Mouse (Mus musculus): ENCODE data around the gene Htr3b.
"Not testable (repeated sequence)": the region's sequence is repeated elsewhere in the genome, so short reads cannot be mapped to it uniquely, and the experiment has no call there.

The Htr3b gene

DNA sequence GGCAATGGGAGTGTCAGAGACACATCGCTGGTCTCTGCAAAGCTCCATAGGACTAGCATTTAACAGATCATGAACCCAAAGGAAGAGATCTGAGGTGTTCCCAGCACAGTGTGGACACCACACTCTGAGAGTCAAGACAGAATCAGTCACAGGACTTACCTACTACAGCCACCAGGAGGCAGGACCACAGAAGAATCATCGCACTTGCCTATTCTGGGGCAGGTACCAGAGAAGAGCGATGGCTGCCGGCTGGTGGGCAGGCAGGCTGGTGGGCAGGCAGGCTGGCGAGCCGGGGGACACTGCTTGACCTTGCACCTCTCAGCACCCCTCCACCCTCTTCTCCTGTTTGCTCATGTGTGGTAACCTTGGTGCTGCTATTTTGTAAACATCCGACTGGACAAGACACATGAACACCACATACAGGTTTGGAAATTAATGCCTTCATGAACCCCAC is at the start of gene Htr3b:
Htr3b (minus strand) TSS at position 404 of the 454 bp plus-strand sequence.
- no peak for DNase-seq (ENCODE audit: low spot score in 2 of 2)

- DNase-seq (ENCODE audit: low spot score in 2 of 2) = no peak
Measured at GRCm38 (mm10) chr9:48999256-48999655, 34.5 kb upstream of the Htr3b start.

DNA sequence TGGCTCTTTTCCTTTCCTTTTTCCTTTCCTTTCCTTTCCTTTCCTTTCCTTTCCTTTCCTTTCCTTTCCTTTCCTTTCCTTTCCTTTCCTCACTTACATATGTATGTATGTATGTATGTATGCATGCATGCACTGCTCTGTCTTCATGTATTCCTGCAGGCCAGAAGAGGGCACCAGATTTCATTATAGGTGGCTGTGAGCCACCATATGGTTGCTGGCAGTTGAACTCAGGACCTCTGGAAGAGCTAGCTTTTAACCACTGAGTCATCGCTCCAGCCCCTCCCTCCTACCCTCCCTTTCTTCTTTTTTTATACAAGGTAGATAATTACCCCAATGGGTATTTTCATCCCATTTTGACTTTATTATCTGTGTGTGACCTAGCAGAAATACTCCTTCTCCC is 30.9 kb upstream of the Htr3b start:
- DNase-seq (ENCODE audit: low spot score in 2 of 2) = no peak

DNA sequence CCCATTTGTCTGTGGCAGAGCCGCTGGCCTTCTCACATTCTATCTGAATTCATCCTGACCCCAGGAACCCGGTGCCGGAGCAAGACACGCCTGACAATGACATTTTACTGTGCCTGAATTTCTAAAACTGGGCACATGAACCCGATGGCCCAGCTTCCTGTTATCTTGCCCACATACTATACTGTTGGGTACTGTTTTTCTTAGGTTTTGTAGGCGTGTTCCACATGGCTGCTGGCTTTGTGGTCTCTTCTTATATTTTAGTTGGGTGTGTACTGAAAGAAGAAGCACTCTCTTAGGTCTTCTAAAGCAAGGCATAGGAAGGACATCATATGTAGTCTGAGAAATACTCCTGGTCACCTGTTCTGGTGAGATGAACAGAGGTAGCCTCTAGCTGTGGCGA is 30.0 kb upstream of the Htr3b start:
- no peak for DNase-seq (ENCODE audit: low spot score in 2 of 2)

- no peak for DNase-seq (ENCODE audit: low spot score in 2 of 2)
Measured at GRCm38 (mm10) chr9:48991671-48992070, 26.9 kb upstream of the Htr3b start.

DNA sequence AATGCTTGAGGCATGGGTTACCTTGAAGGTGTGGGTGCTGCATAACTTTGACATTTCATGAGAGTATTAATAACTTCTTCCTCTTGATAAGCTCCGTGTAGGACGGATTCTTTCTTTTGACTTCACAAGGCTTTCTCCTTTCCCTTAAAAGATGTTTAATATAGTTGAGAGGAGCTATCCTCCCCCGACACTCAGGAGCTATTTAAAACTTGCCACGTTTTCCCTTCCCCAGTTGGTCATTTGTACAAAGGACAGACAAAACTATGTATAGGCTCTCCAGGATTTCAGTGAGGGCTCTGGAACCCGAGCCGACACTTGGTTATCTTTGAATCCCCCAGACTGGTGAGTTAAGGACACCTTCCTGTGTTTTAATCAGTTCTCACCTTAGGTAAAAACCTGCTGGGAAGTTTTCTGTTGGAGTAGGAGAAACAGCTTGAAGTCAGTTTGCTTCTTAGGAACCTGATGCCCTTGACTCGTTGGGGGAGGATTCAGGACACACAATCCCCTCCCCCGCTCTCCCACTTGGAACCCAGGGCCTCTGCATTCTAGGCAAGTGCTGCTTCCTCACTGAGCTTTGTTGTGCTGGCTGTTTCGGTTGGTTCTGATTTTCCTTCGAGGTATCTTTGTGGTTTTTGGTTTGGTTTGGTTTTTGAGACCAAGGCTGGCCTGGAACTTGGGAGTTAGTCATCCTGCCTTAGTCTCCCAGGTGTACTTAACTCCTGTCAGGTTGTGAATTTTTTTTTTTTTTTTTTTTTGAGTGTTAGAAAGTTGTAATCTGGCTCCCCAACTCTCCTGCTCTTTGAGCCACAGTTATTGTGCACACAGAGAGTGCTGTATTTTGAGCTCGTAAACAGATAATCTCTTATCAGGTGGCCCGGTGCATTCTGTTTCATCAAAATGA is 22.7 kb upstream of the Htr3b start:
- peak in 1 of 2 experiments; percentile 37 for DNase-seq (ENCODE audit: low spot score in 2 of 2)

DNA sequence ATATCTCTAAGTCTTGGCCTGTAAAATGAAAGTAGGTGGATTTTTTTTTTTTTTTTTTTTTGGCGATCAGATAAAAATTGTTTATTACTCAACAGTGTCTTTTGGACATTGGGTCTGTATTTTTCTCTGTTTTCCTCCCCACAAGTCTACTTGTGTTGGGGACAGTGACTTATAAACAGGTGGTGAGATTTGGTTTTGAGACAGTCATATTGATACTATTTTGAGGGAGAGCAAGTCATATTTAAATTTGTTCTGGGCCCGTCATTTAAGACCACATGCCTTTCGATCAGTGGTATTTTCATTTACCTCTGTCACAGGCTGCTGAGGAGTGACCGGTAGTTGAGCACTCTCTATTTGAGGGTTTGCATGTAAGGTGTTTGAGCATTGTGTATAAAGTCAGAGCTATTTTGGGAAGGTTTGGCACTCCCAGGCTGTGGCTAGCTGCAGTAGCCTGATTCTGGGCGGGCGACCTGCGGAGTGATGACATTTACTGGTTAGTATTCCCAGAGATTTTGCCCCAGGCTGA is 21.9 kb upstream of the Htr3b start:
- DNase-seq (ENCODE audit: low spot score in 2 of 2) = peak; percentile 16 to 31

DNA sequence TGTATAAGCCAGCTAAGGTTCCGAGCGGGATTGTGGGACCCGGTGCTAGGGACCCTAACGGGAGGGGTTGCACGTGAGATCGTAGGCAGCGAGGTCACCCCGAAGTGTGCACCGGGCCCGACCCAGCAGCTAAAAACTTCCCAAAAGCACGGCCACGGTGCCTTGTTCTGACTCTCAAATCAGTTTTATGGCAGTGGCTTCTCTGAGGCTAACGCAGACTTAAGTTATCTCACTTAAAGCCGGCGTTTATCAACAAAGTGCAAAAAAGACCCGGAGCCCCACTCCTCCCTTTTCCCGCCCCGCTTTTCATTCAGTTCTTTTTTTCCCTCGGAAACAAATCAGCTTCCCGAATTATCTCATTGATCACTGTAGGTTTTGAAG is 20.9 kb upstream of the Htr3b start:
- DNase-seq (ENCODE audit: low spot score in 2 of 2) = peak in 1 of 2 experiments; percentile 37

DNA sequence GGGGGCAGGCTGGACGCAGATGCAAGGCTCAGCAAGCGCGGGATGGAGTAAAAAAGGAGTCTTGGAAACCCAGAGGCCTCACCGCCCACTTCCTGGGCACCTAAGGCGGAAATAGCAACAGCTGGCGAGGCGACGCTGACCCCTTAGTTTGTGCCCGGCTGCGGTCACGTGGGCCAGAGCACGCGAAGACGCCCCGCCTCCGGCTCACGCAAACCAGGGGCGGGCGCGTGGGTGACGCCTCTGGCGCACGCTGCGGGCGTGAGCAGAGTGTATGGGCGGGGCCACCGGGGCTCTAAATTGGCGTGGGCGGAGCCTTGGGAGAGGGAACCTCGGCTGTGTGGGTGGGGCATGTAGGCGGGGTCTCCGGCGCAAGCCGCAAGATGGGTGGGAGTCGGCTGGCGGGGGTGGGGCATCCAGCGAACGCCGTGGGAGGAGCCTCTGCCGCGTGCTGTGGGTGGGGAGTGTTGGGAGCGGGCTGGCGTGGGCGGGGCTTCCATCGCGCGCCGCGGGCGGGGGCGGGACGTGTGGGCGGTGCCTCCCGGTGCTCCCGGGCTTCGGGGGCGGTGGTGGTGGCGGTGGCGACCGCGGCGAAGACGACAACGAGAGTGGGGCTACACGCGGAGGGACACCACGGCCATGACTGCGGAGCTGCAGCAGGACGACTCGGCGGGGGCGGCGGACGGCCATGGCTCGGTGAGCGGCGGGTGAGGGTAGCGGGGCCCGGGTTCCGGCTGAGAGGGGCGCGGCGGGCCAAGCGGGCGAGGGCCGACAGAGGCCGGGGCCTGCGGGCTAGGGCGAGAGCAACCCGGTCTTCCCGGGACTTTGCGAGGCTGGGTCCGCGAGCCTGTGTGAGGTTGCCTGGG is 20.3 kb upstream of the Htr3b start, which contains the start of gene Usp28:
Usp28 (plus strand) TSS at position 531 of the 863 bp plus-strand sequence.
- DNase-seq (ENCODE audit: low spot score in 2 of 2) = peak; percentile 94 to 95

GRCm38 (mm10) chr9:48984320-48984844 is 19.6 kb upstream of the Htr3b start:
- DNase-seq (ENCODE audit: low spot score in 2 of 2) = no peak

DNA sequence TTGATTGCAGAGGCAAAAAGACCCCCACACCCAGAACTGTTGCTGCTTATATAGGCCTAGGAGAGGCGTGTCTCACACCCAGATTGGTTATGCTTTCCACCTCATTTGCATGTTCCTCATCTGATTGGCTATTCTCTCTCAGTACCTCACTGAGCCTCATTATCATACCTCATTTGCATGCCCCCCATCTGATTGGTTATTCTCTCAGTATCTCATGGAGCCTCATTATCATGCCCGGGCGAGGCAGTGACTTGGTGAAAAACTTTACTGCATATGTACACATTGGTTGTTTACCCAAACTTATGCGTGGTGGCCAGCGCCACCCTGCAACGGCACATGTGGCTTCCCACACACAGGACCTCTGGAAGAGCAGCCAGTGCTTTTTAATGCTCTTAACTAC is 19.0 kb upstream of the Htr3b start:
- not testable (repeated sequence) for DNase-seq (ENCODE audit: low spot score in 2 of 2)

- DNase-seq (ENCODE audit: low spot score in 2 of 2) = no peak
Measured at GRCm38 (mm10) chr9:48981827-48982226, 17.0 kb upstream of the Htr3b start.

DNA sequence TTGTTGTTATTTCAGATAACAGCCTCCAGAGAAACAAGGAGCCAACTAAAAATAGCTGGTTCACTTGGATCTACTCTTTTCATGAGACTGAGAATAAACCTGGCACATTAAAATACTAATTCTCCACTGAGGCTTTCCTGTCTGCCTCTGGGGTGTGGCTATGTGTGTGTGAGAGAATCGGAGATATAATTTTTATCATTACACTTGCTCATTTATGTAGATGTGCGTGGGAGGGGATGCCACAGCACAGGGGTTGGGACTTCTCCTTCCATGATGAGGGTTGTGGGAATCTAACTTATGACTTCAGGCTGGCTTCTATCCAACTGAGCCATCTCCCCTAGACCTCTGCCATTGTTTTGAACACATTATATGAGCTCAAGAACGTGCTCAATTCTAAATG is 16.0 kb upstream of the Htr3b start:
- DNase-seq (ENCODE audit: low spot score in 2 of 2) = no peak

DNA sequence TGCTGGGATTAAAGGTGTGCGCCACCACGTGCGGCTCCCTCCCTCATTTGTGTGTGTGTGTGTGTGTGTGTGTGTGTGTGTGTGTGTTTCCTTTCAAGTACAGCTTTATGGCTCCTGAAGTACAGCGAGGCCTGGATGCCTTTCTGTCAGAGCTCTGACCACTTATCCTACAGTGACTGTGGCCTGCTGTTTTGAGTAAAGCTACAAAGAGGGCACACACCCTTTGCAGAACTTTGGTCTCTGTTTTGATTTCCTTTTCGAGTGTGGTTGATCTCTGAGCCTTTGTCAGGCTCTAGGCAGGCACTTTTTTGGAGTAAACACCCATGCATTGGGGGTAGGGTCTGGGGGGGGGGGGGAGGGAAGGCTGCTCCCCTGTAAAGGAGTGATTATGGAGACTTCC is 15.6 kb upstream of the Htr3b start:
- DNase-seq (ENCODE audit: low spot score in 2 of 2) = no peak

- no peak for DNase-seq (ENCODE audit: low spot score in 2 of 2)
Measured at GRCm38 (mm10) chr9:48976661-48977355, 12.0 kb upstream of the Htr3b start.

DNA sequence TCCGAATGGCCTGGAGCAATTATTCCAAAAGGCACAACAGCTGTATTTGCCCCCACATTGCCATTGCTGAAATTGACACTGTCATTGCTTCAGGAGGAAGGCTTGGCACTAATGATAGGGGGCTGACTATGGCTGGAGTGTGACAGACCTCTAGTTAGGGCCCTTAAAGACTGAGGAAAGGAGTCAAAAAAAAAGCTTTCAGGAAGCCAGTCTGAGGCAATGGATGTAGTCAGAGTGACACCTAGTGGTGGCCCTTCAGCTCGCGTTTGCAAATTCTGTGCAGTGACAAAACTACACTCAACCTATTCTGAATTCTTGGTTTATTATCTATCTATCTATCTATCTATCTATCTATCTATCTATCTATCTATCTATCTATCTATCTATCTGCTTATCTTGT is 7.7 kb upstream of the Htr3b start:
- DNase-seq (ENCODE audit: low spot score in 2 of 2) = peak; percentile 56 to 74

DNA sequence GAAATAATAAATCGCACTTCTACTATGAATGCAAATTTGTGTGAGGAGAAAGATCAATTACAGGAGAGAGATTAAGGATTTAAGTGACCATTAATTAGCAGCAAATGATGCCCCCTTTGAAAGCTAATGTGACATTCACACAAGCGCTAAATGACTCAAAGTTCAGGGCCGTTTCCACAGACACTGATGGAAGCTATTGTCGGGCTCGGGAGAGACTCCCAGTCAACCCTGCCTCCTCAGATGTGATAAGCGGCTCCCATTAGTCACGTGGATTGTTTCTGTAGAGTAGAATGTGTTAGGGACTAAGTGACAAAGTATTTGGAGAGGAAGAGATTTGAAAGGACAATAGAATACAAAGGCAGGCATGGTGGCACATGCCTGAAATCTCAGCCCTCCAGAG is 2.7 kb downstream of the Htr3b start:
- DNase-seq (ENCODE audit: low spot score in 2 of 2) = no peak

DNA sequence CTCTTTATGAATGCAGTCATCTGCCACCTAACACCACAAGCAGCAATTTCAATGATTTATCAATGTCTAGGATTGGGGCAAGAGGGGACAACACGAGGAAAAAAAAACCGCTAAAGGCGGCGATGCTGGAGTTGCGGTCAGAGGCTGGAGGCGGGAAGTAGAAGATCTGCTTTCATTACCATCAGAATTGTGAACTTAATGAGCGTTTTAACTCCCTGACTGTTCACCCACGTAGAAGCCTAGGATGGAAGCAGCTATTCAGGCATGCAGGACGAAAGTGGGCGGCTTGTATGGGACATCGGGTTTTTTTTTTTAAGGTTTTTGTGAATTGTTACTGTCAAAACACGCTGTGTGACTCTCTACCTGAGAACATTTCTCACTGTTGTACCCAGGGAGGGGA is 3.5 kb downstream of the Htr3b start:
- no peak for DNase-seq (ENCODE audit: low spot score in 2 of 2)

DNA sequence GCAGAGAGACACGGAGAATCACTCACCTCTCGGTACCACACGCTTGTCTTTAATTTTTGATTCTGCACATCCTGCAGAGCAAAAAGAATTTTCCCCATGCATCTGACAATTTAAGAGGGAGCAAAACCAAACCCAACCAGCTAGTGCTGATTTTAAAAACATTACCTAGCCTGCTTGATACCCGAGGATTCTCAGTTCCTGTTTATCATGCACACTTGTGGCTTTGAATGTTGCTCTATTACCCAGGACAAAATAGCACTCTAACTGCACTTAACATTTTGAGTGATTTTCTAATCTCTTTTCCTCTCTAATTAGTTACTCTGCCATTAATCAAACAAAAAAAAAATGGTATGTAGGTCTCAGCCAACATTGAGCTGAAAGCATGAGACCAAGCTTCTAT is 17.2 kb downstream of the Htr3b start:
- DNase-seq (ENCODE audit: low spot score in 2 of 2) = no peak

DNA sequence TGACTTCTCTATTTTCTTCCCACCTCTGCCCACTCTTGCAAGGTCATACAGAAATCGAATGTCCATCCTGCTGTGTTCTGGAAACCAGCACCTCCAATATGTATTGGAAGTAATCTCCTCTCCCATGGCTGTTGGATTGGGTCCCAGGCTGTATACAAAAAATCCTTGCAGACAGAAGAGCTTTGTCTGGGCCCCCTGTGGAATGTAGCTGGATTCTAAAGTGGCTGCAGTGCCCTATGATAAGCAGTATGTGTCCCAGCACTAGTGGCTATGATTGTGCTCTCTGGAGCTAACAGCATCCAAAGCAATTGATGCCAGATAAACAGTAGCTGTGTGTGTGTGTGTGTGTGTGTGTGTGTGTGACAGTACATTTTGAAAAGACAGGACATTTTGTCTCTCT is 22.4 kb downstream of the Htr3b start:
- no peak for DNase-seq (ENCODE audit: low spot score in 2 of 2)

GRCm38 (mm10) chr9:48929436-48929835 is 35.4 kb downstream of the Htr3b start:
- DNase-seq (ENCODE audit: low spot score in 2 of 2) = no peak

Data from frontal cortex, postnatal 36 days (tissue).